Mouse (Mus musculus) kidney, adult 2 months (tissue): ENCODE measurements at regions not wholly inside any gene's neighbourhood (a gene's known extent, or its start where the extent isn't known, plus 50 kb on each side); places are given as distances from the start of the nearest gene placed in this dataset.

Experiments
- CTCF ChIP-seq: fragments of 200-500 bp; conservative IDR thresholded peaks from 2 replicates; pipeline ENCODE4 v1.5.1; 2011; ENCODE audit warnings: low read depth, mild to moderate bottlenecking, control low read depth, low read length, moderate library complexity, mixed read lengths; ENCODE audit not compliant: insufficient read depth, insufficient read length
- POLR2A ChIP-seq: fragments of 200-500 bp; IDR thresholded peaks from one replicate; pipeline ENCODE4 v1.6.1; 2011; ENCODE audit warnings: low read depth, low read length, control low read depth

- TF ChIP-seq POLR2A, result no peak
- no peak; the same call in 1 of the 2 replicates for TF ChIP-seq CTCF
These were observed 120.6 kb downstream of the 2410131K14Rik start for GRCm38 (mm10) chr5:118365651-118366050.
